Mouse (Mus musculus): ENCODE measurements around the gene Cmtr1. TPM values are rescaled to one million over a fixed set of nuclear protein-coding genes. Genes with fewer than 3 reads are reported as not detected.

The Cmtr1 gene
- polyA plus RNA-seq, 1 experiment: 55.7 TPM

DNA sequence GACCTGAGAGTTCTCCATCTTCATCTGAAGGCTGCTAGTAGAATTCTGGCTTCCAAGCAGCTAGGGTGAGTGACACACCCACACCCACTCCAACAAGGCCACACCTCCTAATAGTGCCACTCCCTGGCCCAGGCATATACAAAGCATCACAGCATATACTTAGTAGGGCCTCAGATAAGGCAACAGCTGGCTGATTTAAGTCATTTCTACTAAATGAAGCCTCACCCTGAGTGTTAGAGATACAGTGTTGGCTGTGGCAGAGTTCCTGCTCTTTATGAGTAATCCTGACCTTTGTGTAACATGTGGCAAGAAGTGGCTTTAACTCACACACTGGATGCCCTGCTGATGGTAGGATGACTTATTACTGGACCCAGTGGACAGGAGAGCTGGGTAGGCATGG is 9.5 kb downstream of the Cmtr1 start:
- no peak for TF ChIP-seq SRF (IDR thresholded peaks at IDR 0.05; ENCODE audit: control insufficient read depth, insufficient read length, low read depth)
- no peak for TF ChIP-seq REST (IDR thresholded peaks at IDR 0.05; ENCODE audit: insufficient read depth, insufficient read length)
- no peak for TF ChIP-seq MAX (IDR thresholded peaks at IDR 0.05; ENCODE audit: low read depth)
- TF ChIP-seq POLR2A (IDR thresholded peaks at IDR 0.05; ENCODE audit: insufficient read length, low read depth): no peak
- TF ChIP-seq TCF12 (IDR thresholded peaks at IDR 0.05; ENCODE audit: insufficient read depth, poor library complexity, severe bottlenecking): no peak
- TF ChIP-seq E2F4 (IDR thresholded peaks at IDR 0.05; ENCODE audit: insufficient read depth): no peak
- TF ChIP-seq USF1 (IDR thresholded peaks at IDR 0.05; ENCODE audit: low read depth): no peak
- TF ChIP-seq MYOD1 (IDR thresholded peaks at IDR 0.05; ENCODE audit: control insufficient read depth in 1 of 3, insufficient read length in 2 of 3, low read depth in 2 of 3): peak in 1 of 3 experiments; percentile 14
- TF ChIP-seq TCF3 (IDR thresholded peaks at IDR 0.05; ENCODE audit: insufficient read length, low read depth): no peak
- TF ChIP-seq POLR2AphosphoS2 (IDR thresholded peaks at IDR 0.05; ENCODE audit: insufficient read length, low read depth): no peak
- TF ChIP-seq MYOG (IDR thresholded peaks at IDR 0.05; ENCODE audit: control insufficient read depth in 1 of 3, insufficient read depth in 1 of 3, insufficient read length in 2 of 3, low read depth in 2 of 3): no peak
- TF ChIP-seq CEBPB (IDR thresholded peaks at IDR 0.05; ENCODE audit: insufficient read depth, poor library complexity, severe bottlenecking): 0 out of 2 replicates have a peak, but pooled peaks have one; percentile 10
- Histone ChIP-seq H3K4me2 (ENCODE audit: low read depth) (no peak overlapping the region), H3ac (ENCODE audit: control insufficient read depth, insufficient read length) (no peak overlapping the region), H3K4me3 (no peak overlapping the region), H3K27me3 (ENCODE audit: control insufficient read depth, insufficient read depth, insufficient read length) (no peaks in the 10 kb centered on the region), H3K79me2 (ENCODE audit: control insufficient read depth, insufficient read depth) (peaks cover 18% of the 10 kb centered on the region), H3K36me3 (ENCODE audit: control insufficient read depth, insufficient read depth) (peaks cover 14% of the 10 kb centered on the region)

DNA sequence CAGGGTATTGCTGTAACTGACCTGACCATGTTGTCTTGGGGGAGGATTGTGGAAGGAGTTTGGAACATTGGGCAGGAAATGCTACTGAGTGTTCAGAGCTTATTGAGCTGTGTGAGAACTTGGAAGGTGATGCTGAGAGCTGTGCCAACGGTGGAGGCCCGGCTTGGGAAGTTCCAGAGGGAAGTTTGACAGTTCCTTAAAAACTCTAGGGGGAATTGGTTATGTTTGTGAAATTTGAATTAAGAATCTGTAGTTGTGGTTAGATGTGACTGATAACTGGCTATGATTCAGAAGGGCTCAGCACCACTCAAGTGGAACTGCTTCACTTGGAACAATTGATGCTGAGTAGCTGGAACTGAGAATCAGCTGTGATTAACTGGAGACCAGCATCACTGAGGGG is 10.6 kb downstream of the Cmtr1 start:
- Histone ChIP-seq H3K79me2 (ENCODE audit: control insufficient read depth, insufficient read depth) (peaks cover 18% of the 10 kb centered on the region), H3K36me3 (ENCODE audit: control insufficient read depth, insufficient read depth) (peaks cover 19% of the 10 kb centered on the region)

DNA sequence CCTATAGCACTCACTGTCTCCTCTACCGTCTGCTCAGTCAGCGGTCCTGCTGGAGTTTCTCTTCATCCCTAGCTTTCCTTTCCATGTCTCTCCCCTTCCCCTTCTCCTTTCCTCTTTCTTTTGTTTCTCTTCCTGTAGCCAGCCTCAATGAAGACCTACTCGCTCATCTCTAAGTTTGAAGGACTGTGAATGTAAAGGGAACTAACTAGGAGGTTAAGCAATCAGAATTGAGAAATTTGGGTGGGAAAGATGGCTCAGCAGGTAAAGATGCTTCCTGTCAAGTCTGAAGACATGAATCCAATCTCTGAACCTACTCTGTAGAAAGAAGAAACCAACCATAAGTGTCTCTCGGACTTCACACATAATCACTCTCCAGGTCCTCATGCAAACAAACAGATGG is 12.9 kb downstream of the Cmtr1 start:
- Histone ChIP-seq H3K79me2 (ENCODE audit: control insufficient read depth, insufficient read depth) (peaks cover 9% of the 10 kb centered on the region), H3K27me3 (ENCODE audit: control insufficient read depth, insufficient read depth, insufficient read length) (no peaks in the 10 kb centered on the region), H3K4me3 (no peak overlapping the region), H3K36me3 (ENCODE audit: control insufficient read depth, insufficient read depth) (peaks cover 36% of the 10 kb centered on the region), H3ac (ENCODE audit: control insufficient read depth, insufficient read length) (no peak overlapping the region), H3K4me2 (ENCODE audit: low read depth) (no peak overlapping the region)
- TF ChIP-seq MAX (IDR thresholded peaks at IDR 0.05; ENCODE audit: low read depth) (no peak), E2F4 (IDR thresholded peaks at IDR 0.05; ENCODE audit: insufficient read depth) (no peak), USF1 (IDR thresholded peaks at IDR 0.05; ENCODE audit: low read depth) (no peak), MYOD1 (IDR thresholded peaks at IDR 0.05; ENCODE audit: control insufficient read depth in 1 of 3, insufficient read length in 2 of 3, low read depth in 2 of 3) (no peak)

More for the DNA sequence above, 10.6 kb downstream of the Cmtr1 start:
- Histone ChIP-seq H3K27me3 (ENCODE audit: control insufficient read depth, insufficient read depth, insufficient read length) (no peaks in the 10 kb centered on the region), H3ac (ENCODE audit: control insufficient read depth, insufficient read length) (no peak overlapping the region), H3K4me3 (no peak overlapping the region), H3K4me2 (ENCODE audit: low read depth) (peak overlapping the region; percentile 30)
- TF ChIP-seq TCF3 (IDR thresholded peaks at IDR 0.05; ENCODE audit: insufficient read length, low read depth) (no peak), E2F4 (IDR thresholded peaks at IDR 0.05; ENCODE audit: insufficient read depth) (no peak), CEBPB (IDR thresholded peaks at IDR 0.05; ENCODE audit: insufficient read depth, poor library complexity, severe bottlenecking) (no peak), MYOD1 (IDR thresholded peaks at IDR 0.05; ENCODE audit: control insufficient read depth in 1 of 3, insufficient read length in 2 of 3, low read depth in 2 of 3) (no peak)

DNA sequence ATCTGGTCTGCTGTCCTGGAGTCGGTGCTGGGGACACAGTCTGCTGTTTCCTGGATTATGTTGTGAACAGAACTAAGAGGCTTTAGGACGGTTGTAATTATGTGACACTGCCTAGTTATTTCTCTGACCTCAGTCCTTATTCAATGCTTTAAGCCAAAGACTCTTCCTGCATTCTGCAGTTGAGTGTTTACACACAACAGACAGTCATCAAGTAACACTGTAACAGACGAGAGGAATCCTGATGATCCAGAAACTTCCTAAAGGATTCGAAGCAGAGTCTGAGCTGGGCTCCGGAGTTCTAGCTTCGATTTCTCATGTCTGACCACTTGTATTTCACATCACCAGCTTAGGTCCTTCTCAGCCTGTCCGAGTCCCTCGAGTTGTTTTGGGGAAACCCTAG is 18.1 kb downstream of the Cmtr1 start:
- no peaks in the 10 kb centered on the region for H3K27me3 ChIP-seq (ENCODE audit: control insufficient read depth, insufficient read depth, insufficient read length)
- H3K4me2 ChIP-seq (ENCODE audit: low read depth): no peak overlapping the region

DNA sequence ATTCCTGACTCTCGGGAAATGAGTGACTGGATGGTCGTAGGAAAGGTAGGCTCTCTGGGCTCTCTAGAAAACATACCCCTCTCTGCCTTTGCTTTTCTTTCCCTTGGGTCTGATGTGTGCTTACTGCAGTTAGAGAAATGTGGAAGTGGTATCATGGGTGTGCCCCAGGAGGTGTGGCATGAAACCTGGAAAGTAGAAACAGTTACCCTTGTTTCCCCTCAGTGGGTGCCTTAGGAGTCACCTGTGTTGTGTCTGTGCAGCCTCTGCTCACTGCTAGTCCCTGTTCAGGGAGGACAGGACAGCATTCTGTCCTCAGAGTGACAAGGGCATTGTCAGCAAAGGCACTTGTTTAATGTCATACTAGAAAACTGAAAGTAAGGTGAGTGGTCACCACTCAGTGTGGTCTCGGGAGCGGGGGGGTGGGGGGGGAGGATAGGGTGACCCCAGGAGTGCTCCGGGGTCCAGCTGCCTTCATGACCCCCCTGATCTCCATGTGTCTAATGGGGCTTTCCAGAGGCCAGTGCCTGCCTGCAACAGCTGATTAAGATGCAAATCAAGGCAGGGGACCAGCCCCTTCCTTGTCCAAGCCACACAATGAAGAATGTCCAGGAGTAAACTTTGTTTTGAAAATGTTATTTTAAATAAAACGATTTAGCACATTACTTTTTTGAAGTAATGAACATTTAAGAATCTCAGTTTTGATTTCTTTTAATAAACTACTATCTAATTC is 18.8 kb downstream of the Cmtr1 start:
- Histone ChIP-seq H3K36me3 (ENCODE audit: control insufficient read depth, insufficient read depth) (peaks cover 66% of the 10 kb centered on the region), H3ac (ENCODE audit: control insufficient read depth, insufficient read length) (no peak overlapping the region)

More for the DNA sequence above, 18.1 kb downstream of the Cmtr1 start:
- Histone ChIP-seq H3ac (ENCODE audit: control insufficient read depth, insufficient read length) (no peak overlapping the region), H3K4me3 (no peak overlapping the region), H3K36me3 (ENCODE audit: control insufficient read depth, insufficient read depth) (peaks cover 66% of the 10 kb centered on the region), H3K79me2 (ENCODE audit: control insufficient read depth, insufficient read depth) (no peaks in the 10 kb centered on the region)
- TF ChIP-seq USF1 (IDR thresholded peaks at IDR 0.05; ENCODE audit: low read depth): no peak
- TF ChIP-seq CEBPB (IDR thresholded peaks at IDR 0.05; ENCODE audit: insufficient read depth, poor library complexity, severe bottlenecking): no peak
- TF ChIP-seq MAX (IDR thresholded peaks at IDR 0.05; ENCODE audit: low read depth): no peak
- no peak for TF ChIP-seq E2F4 (IDR thresholded peaks at IDR 0.05; ENCODE audit: insufficient read depth)
- no peak for TF ChIP-seq MYOG (IDR thresholded peaks at IDR 0.05; ENCODE audit: control insufficient read depth in 1 of 3, insufficient read depth in 1 of 3, insufficient read length in 2 of 3, low read depth in 2 of 3)
- TF ChIP-seq MYOD1 (IDR thresholded peaks at IDR 0.05; ENCODE audit: control insufficient read depth in 1 of 3, insufficient read length in 2 of 3, low read depth in 2 of 3): no peak
- TF ChIP-seq POLR2AphosphoS2 (IDR thresholded peaks at IDR 0.05; ENCODE audit: insufficient read length, low read depth): no peak
- no peak for TF ChIP-seq SRF (IDR thresholded peaks at IDR 0.05; ENCODE audit: control insufficient read depth, insufficient read length, low read depth)
- no peak for TF ChIP-seq TCF3 (IDR thresholded peaks at IDR 0.05; ENCODE audit: insufficient read length, low read depth)
- no peak for TF ChIP-seq TCF12 (IDR thresholded peaks at IDR 0.05; ENCODE audit: insufficient read depth, poor library complexity, severe bottlenecking)
- TF ChIP-seq POLR2A (IDR thresholded peaks at IDR 0.05; ENCODE audit: insufficient read length, low read depth): no peak
- TF ChIP-seq REST (IDR thresholded peaks at IDR 0.05; ENCODE audit: insufficient read depth, insufficient read length): no peak

More for the DNA sequence above, 18.8 kb downstream of the Cmtr1 start:
- TF ChIP-seq TCF3 (IDR thresholded peaks at IDR 0.05; ENCODE audit: insufficient read length, low read depth): no peak
- no peak for TF ChIP-seq MYOD1 (IDR thresholded peaks at IDR 0.05; ENCODE audit: control insufficient read depth in 1 of 3, insufficient read length in 2 of 3, low read depth in 2 of 3)
- TF ChIP-seq E2F4 (IDR thresholded peaks at IDR 0.05; ENCODE audit: insufficient read depth): no peak
- TF ChIP-seq POLR2AphosphoS2 (IDR thresholded peaks at IDR 0.05; ENCODE audit: insufficient read length, low read depth): no peak
- no peak for TF ChIP-seq SRF (IDR thresholded peaks at IDR 0.05; ENCODE audit: control insufficient read depth, insufficient read length, low read depth)
- TF ChIP-seq REST (IDR thresholded peaks at IDR 0.05; ENCODE audit: insufficient read depth, insufficient read length): no peak
- no peak for TF ChIP-seq MYOG (IDR thresholded peaks at IDR 0.05; ENCODE audit: control insufficient read depth in 1 of 3, insufficient read depth in 1 of 3, insufficient read length in 2 of 3, low read depth in 2 of 3)
- TF ChIP-seq USF1 (IDR thresholded peaks at IDR 0.05; ENCODE audit: low read depth): no peak
- TF ChIP-seq MAX (IDR thresholded peaks at IDR 0.05; ENCODE audit: low read depth): no peak
- no peak overlapping the region for H3K4me2 ChIP-seq (ENCODE audit: low read depth)
- no peaks in the 10 kb centered on the region for H3K27me3 ChIP-seq (ENCODE audit: control insufficient read depth, insufficient read depth, insufficient read length)
- H3K79me2 ChIP-seq (ENCODE audit: control insufficient read depth, insufficient read depth): no peaks in the 10 kb centered on the region
- no peak overlapping the region for H3K4me3 ChIP-seq

Data from myocyte (in vitro differentiated cells).